Mouse (Mus musculus): ENCODE data around the gene Strn3. TPM values are rescaled to one million over a fixed set of nuclear protein-coding genes. Genes with fewer than 3 reads are reported as not detected.

Strn3 gene
- polyA plus RNA-seq, 1 experiment: 31.3 TPM

DNA sequence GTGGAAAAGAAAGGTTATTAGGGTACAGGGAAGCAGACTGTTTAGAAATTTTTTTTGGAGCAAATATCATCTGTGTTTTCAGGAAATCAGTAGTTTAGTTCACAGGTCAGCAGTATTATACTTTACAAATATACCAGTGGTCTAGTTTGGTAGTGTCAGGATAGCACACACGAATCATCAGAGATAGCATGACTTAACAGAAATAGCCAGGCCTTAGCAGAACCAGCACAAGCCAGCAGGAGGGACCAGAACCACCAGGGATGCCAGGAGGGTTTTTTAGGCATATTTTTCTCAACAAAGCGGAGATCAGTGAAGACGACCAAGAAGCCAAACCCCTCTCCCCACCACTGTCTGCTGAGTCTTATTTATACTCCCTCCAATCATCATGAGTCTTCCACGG lies 18.4 kb downstream of the Strn3 start:
- Histone ChIP-seq H3K4me3 (no peak overlapping the region), H3K4me2 (ENCODE audit: low read depth) (peak overlapping the region; percentile 28), H3K27me3 (ENCODE audit: control insufficient read depth, insufficient read depth, insufficient read length) (no peaks in the 10 kb centered on the region), H3K36me3 (ENCODE audit: control insufficient read depth, insufficient read depth) (no peaks in the 10 kb centered on the region), H3K79me2 (ENCODE audit: control insufficient read depth, insufficient read depth) (peaks cover 100% of the 10 kb centered on the region), H3ac (ENCODE audit: control insufficient read depth, insufficient read length) (no peak overlapping the region)
- TF ChIP-seq MYOD1 (IDR thresholded peaks at IDR 0.05; ENCODE audit: control insufficient read depth in 1 of 3, insufficient read length in 2 of 3, low read depth in 2 of 3) (no peak), CEBPB (IDR thresholded peaks at IDR 0.05; ENCODE audit: insufficient read depth, poor library complexity, severe bottlenecking) (no peak), POLR2AphosphoS2 (IDR thresholded peaks at IDR 0.05; ENCODE audit: insufficient read length, low read depth) (no peak), TCF3 (IDR thresholded peaks at IDR 0.05; ENCODE audit: insufficient read length, low read depth) (no peak), TCF12 (IDR thresholded peaks at IDR 0.05; ENCODE audit: insufficient read depth, poor library complexity, severe bottlenecking) (no peak), MAX (IDR thresholded peaks at IDR 0.05; ENCODE audit: low read depth) (no peak), POLR2A (IDR thresholded peaks at IDR 0.05; ENCODE audit: insufficient read length, low read depth) (no peak), MYOG (IDR thresholded peaks at IDR 0.05; ENCODE audit: control insufficient read depth in 1 of 3, insufficient read depth in 1 of 3, insufficient read length in 2 of 3, low read depth in 2 of 3) (no peak), USF1 (IDR thresholded peaks at IDR 0.05; ENCODE audit: low read depth) (no peak), REST (IDR thresholded peaks at IDR 0.05; ENCODE audit: insufficient read depth, insufficient read length) (no peak), E2F4 (IDR thresholded peaks at IDR 0.05; ENCODE audit: insufficient read depth) (no peak), SRF (IDR thresholded peaks at IDR 0.05; ENCODE audit: control insufficient read depth, insufficient read length, low read depth) (no peak)

DNA sequence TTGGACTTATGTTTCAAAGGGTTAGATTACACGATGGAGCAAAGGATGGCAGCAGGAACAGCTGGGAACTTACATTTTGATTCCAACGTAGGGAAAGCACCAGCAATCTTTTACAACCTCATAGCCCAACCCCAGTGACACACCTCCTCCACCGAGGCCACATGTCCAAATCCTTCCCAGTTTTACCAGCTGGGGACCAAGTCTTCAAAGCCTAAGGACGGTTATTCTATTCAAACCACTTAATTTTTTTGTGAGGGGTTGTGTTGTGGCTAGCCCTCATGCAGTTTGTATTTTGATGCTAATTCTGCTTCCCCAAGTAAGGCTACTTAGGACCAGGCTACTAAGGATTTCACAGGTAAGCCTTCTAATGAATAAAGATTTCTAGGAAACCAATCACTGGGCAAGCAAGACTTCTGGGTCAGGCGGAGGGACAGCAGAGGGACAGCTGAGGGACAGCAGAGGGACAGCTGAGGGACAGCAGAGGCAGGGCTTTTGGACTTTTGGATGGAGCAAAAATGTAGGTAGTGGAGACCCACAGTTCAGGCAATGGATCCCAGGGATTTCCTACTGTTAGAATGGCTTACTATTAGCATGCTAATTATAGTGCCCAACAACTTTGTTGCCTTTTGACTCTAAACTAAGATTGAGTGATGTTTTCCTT lies 20.3 kb downstream of the Strn3 start:
- Histone ChIP-seq H3K79me2 (ENCODE audit: control insufficient read depth, insufficient read depth) (peaks cover 100% of the 10 kb centered on the region), H3K4me3 (no peak overlapping the region), H3K4me2 (ENCODE audit: low read depth) (peak overlapping the region; percentile 16), H3ac (ENCODE audit: control insufficient read depth, insufficient read length) (no peak overlapping the region), H3K36me3 (ENCODE audit: control insufficient read depth, insufficient read depth) (no peaks in the 10 kb centered on the region), H3K27me3 (ENCODE audit: control insufficient read depth, insufficient read depth, insufficient read length) (no peaks in the 10 kb centered on the region)
- TF ChIP-seq CEBPB (IDR thresholded peaks at IDR 0.05; ENCODE audit: insufficient read depth, poor library complexity, severe bottlenecking) (no peak), E2F4 (IDR thresholded peaks at IDR 0.05; ENCODE audit: insufficient read depth) (no peak), MYOD1 (IDR thresholded peaks at IDR 0.05; ENCODE audit: control insufficient read depth in 1 of 3, insufficient read length in 2 of 3, low read depth in 2 of 3) (peak; percentile 8 to 53 (median 38)), TCF12 (IDR thresholded peaks at IDR 0.05; ENCODE audit: insufficient read depth, poor library complexity, severe bottlenecking) (peak; percentile 53), MAX (IDR thresholded peaks at IDR 0.05; ENCODE audit: low read depth) (no peak), MYOG (IDR thresholded peaks at IDR 0.05; ENCODE audit: control insufficient read depth in 1 of 3, insufficient read depth in 1 of 3, insufficient read length in 2 of 3, low read depth in 2 of 3) (peak; percentile 39 to 80 (median 50)), SRF (IDR thresholded peaks at IDR 0.05; ENCODE audit: control insufficient read depth, insufficient read length, low read depth) (no peak), USF1 (IDR thresholded peaks at IDR 0.05; ENCODE audit: low read depth) (peak; percentile 46), POLR2A (IDR thresholded peaks at IDR 0.05; ENCODE audit: insufficient read length, low read depth) (no peak), TCF3 (IDR thresholded peaks at IDR 0.05; ENCODE audit: insufficient read length, low read depth) (peak; percentile 7), REST (IDR thresholded peaks at IDR 0.05; ENCODE audit: insufficient read depth, insufficient read length) (no peak), POLR2AphosphoS2 (IDR thresholded peaks at IDR 0.05; ENCODE audit: insufficient read length, low read depth) (no peak)

DNA sequence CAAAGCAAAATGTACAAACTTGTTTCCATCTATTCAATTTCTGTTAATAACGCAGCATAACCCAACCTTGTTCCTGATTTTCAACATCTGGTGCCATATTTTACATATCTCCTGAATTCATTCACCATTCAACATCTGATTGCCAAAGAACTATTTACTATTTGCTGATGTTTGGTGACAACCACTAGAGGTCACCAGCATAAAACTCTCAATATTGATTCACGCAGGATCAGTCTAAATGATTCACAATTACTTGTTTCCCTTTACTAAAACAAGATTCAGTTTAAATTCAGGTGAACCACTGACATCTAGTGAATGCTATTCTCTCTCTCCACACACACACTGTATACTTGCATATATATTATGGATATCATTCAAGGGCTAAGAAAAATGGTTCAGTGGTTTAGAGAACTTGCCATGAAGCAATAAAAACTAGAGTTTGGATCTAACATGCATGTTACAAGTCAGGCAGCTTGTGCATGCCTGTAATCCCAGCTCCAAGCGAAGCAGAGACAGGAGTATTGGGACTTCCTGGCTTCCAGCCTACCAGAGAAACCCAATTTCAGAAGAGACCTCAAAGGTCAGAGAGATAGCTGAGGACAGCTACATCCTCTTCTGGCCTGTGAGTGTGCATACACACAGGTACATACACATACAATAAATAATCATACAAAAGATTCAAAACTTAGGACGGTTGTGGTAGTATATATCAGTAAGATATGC lies 24.8 kb downstream of the Strn3 start:
- Histone ChIP-seq H3K4me2 (ENCODE audit: low read depth) (no peak overlapping the region), H3K4me3 (no peak overlapping the region), H3K27me3 (ENCODE audit: control insufficient read depth, insufficient read depth, insufficient read length) (no peaks in the 10 kb centered on the region), H3K79me2 (ENCODE audit: control insufficient read depth, insufficient read depth) (peaks cover 100% of the 10 kb centered on the region), H3K36me3 (ENCODE audit: control insufficient read depth, insufficient read depth) (no peaks in the 10 kb centered on the region), H3ac (ENCODE audit: control insufficient read depth, insufficient read length) (no peak overlapping the region)
- TF ChIP-seq REST (IDR thresholded peaks at IDR 0.05; ENCODE audit: insufficient read depth, insufficient read length): no peak
- no peak for TF ChIP-seq POLR2A (IDR thresholded peaks at IDR 0.05; ENCODE audit: insufficient read length, low read depth)
- no peak for TF ChIP-seq MYOG (IDR thresholded peaks at IDR 0.05; ENCODE audit: control insufficient read depth in 1 of 3, insufficient read depth in 1 of 3, insufficient read length in 2 of 3, low read depth in 2 of 3)
- TF ChIP-seq MAX (IDR thresholded peaks at IDR 0.05; ENCODE audit: low read depth): no peak
- no peak for TF ChIP-seq E2F4 (IDR thresholded peaks at IDR 0.05; ENCODE audit: insufficient read depth)
- no peak for TF ChIP-seq TCF12 (IDR thresholded peaks at IDR 0.05; ENCODE audit: insufficient read depth, poor library complexity, severe bottlenecking)
- TF ChIP-seq TCF3 (IDR thresholded peaks at IDR 0.05; ENCODE audit: insufficient read length, low read depth): no peak
- TF ChIP-seq POLR2AphosphoS2 (IDR thresholded peaks at IDR 0.05; ENCODE audit: insufficient read length, low read depth): no peak
- no peak for TF ChIP-seq SRF (IDR thresholded peaks at IDR 0.05; ENCODE audit: control insufficient read depth, insufficient read length, low read depth)
- TF ChIP-seq MYOD1 (IDR thresholded peaks at IDR 0.05; ENCODE audit: control insufficient read depth in 1 of 3, insufficient read length in 2 of 3, low read depth in 2 of 3): no peak
- TF ChIP-seq USF1 (IDR thresholded peaks at IDR 0.05; ENCODE audit: low read depth): no peak
- TF ChIP-seq CEBPB (IDR thresholded peaks at IDR 0.05; ENCODE audit: insufficient read depth, poor library complexity, severe bottlenecking): no peak

DNA sequence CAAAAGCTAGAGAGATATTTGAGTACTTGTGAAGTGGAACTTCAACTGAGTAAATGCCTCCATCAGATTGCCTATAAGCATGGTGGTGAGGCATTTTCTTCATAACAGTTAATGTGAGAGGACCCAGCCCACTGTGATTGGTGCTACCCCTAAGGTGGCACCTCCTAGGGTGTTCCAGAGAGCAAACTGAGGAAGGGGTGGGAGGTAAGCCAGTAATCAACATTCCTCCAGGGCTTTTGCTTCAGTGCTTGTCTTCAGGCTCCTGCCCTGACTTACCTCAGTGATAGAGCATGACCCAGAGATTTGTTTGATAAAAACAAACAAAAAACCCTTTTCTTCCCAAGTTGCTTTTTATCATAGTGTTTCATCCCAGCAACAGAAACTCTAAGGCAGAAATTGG lies 27.8 kb downstream of the Strn3 start:
- Histone ChIP-seq H3K4me3 (no peak overlapping the region), H3K27me3 (ENCODE audit: control insufficient read depth, insufficient read depth, insufficient read length) (no peaks in the 10 kb centered on the region), H3ac (ENCODE audit: control insufficient read depth, insufficient read length) (no peak overlapping the region), H3K4me2 (ENCODE audit: low read depth) (no peak overlapping the region), H3K36me3 (ENCODE audit: control insufficient read depth, insufficient read depth) (no peaks in the 10 kb centered on the region), H3K79me2 (ENCODE audit: control insufficient read depth, insufficient read depth) (peaks cover 100% of the 10 kb centered on the region)
- TF ChIP-seq E2F4 (IDR thresholded peaks at IDR 0.05; ENCODE audit: insufficient read depth): no peak
- no peak for TF ChIP-seq MYOD1 (IDR thresholded peaks at IDR 0.05; ENCODE audit: control insufficient read depth in 1 of 3, insufficient read length in 2 of 3, low read depth in 2 of 3)
- no peak for TF ChIP-seq MAX (IDR thresholded peaks at IDR 0.05; ENCODE audit: low read depth)
- no peak for TF ChIP-seq TCF12 (IDR thresholded peaks at IDR 0.05; ENCODE audit: insufficient read depth, poor library complexity, severe bottlenecking)
- TF ChIP-seq SRF (IDR thresholded peaks at IDR 0.05; ENCODE audit: control insufficient read depth, insufficient read length, low read depth): no peak
- TF ChIP-seq MYOG (IDR thresholded peaks at IDR 0.05; ENCODE audit: control insufficient read depth in 1 of 3, insufficient read depth in 1 of 3, insufficient read length in 2 of 3, low read depth in 2 of 3): no peak
- no peak for TF ChIP-seq REST (IDR thresholded peaks at IDR 0.05; ENCODE audit: insufficient read depth, insufficient read length)
- no peak for TF ChIP-seq TCF3 (IDR thresholded peaks at IDR 0.05; ENCODE audit: insufficient read length, low read depth)
- no peak for TF ChIP-seq CEBPB (IDR thresholded peaks at IDR 0.05; ENCODE audit: insufficient read depth, poor library complexity, severe bottlenecking)
- TF ChIP-seq POLR2A (IDR thresholded peaks at IDR 0.05; ENCODE audit: insufficient read length, low read depth): no peak
- TF ChIP-seq POLR2AphosphoS2 (IDR thresholded peaks at IDR 0.05; ENCODE audit: insufficient read length, low read depth): no peak
- no peak for TF ChIP-seq USF1 (IDR thresholded peaks at IDR 0.05; ENCODE audit: low read depth)

All from myocyte (in vitro differentiated cells).